Mouse (Mus musculus): Measurements from ENCODE around the gene Myo1d. TPM values are rescaled to one million over a fixed set of nuclear protein-coding genes. Genes with fewer than 3 reads are reported as not detected.
"Not testable (repeated sequence)": the region's sequence is repeated elsewhere in the genome, so short reads cannot be mapped to it uniquely, and the experiment has no call there.

Gene Myo1d
- polyA plus RNA-seq, 1 experiment from 2014 or later, result 9.3 TPM

DNA sequence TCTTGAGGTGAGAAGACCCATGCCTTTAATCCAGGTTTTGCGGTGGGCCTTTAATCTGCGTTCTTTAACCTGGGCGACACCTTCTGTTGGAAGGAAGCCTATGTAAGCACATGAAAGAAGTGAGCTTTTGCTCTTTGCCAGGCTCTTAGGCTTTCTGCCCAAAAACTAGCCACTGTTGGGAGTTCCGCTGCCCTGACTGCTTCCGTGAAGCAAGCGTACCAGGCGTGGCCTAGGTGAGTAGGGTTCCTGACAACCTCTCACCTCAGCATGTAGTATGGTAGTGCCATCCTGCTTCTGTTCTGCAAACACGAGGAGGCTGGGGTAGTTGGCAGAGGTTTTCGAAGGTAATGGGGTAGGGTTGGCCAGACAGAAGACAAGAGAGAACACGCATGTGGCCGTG is 305.0 kb downstream of the Myo1d start:
- WGBS, result 90% methylated on average over 11 of the region's 11 CpGs
- Histone ChIP-seq H3K36me3 (ENCODE audit: control insufficient read depth, insufficient read depth, low read length) (peaks cover 20% of the 10 kb centered on the region), H3K9me3 (ENCODE audit: control insufficient read depth, low read length) (no peaks in the 10 kb centered on the region), H3K4me3 (ENCODE audit: low read depth, low read length) (no peak overlapping the region), H3K9ac (ENCODE audit: low read depth, low read length) (no peak overlapping the region), H3K4me1 (replicated peaks; ENCODE audit: control insufficient read depth, insufficient read depth, low read length) (peaks cover 15% of the 10 kb centered on the region), H3K27me3 (replicated peaks; ENCODE audit: control insufficient read depth, insufficient read depth, low read length) (peaks cover 7% of the 10 kb centered on the region), H3K27ac (ENCODE audit: low read depth, low read length) (no peak overlapping the region), H3K4me2 (no peak overlapping the region)
- DNase-seq (ENCODE audit: low spot score), result no peak
- ATAC-seq (replicated peaks; ENCODE audit: low FRiP score), result no peak

- peaks cover 7% of the 10 kb centered on the region for H3K27me3 ChIP-seq (replicated peaks; ENCODE audit: control insufficient read depth, insufficient read depth, low read length)
- H3K4me2 ChIP-seq, result no peak overlapping the region
- H3K36me3 ChIP-seq (ENCODE audit: control insufficient read depth, insufficient read depth, low read length), result peaks cover 23% of the 10 kb centered on the region
- no peak overlapping the region for H3K4me3 ChIP-seq (ENCODE audit: low read depth, low read length)
- no peak overlapping the region for H3K9ac ChIP-seq (ENCODE audit: low read depth, low read length)
- DNase-seq (ENCODE audit: low spot score) (no peak), ATAC-seq (replicated peaks; ENCODE audit: low FRiP score) (no peak)
- peaks cover 15% of the 10 kb centered on the region for H3K4me1 ChIP-seq (replicated peaks; ENCODE audit: control insufficient read depth, insufficient read depth, low read length)
- no peaks in the 10 kb centered on the region for H3K9me3 ChIP-seq (ENCODE audit: control insufficient read depth, low read length)
- WGBS, result 59% methylated on average over 2 of the region's 2 CpGs
- no peak overlapping the region for H3K27ac ChIP-seq (ENCODE audit: low read depth, low read length)
Measured at GRCm38 (mm10) chr11:80474175-80474691, 305.6 kb downstream of the Myo1d start.

- no peak for ATAC-seq (replicated peaks; ENCODE audit: low FRiP score)
- Histone ChIP-seq H3K4me2 (no peak overlapping the region), H3K27me3 (replicated peaks; ENCODE audit: control insufficient read depth, insufficient read depth, low read length) (no peaks in the 10 kb centered on the region), H3K27ac (ENCODE audit: low read depth, low read length) (no peak overlapping the region), H3K4me3 (ENCODE audit: low read depth, low read length) (no peak overlapping the region), H3K9me3 (ENCODE audit: control insufficient read depth, low read length) (no peaks in the 10 kb centered on the region), H3K4me1 (replicated peaks; ENCODE audit: control insufficient read depth, insufficient read depth, low read length) (peaks cover 4% of the 10 kb centered on the region), H3K36me3 (ENCODE audit: control insufficient read depth, insufficient read depth, low read length) (peaks cover 35% of the 10 kb centered on the region), H3K9ac (ENCODE audit: low read depth, low read length) (no peak overlapping the region)
- 86% methylated on average over 16 of the region's 16 CpGs for WGBS
- no peak for DNase-seq (ENCODE audit: low spot score)
Measured at GRCm38 (mm10) chr11:80471836-80472605, 307.8 kb downstream of the Myo1d start.

- H3K4me3 ChIP-seq (ENCODE audit: low read depth, low read length); H3K27ac ChIP-seq (ENCODE audit: low read depth, low read length); DNase-seq (ENCODE audit: low spot score); H3K27me3 ChIP-seq (replicated peaks; ENCODE audit: control insufficient read depth, insufficient read depth, low read length); H3K9ac ChIP-seq (ENCODE audit: low read depth, low read length); ATAC-seq (replicated peaks; ENCODE audit: low FRiP score); H3K4me1 ChIP-seq (replicated peaks; ENCODE audit: control insufficient read depth, insufficient read depth, low read length); H3K4me2 ChIP-seq; H3K9me3 ChIP-seq (ENCODE audit: control insufficient read depth, low read length): not testable (repeated sequence)
- WGBS, result 80% methylated on average over 4 of the region's 4 CpGs
- peaks cover 46% of the 10 kb centered on the region for H3K36me3 ChIP-seq (ENCODE audit: control insufficient read depth, insufficient read depth, low read length)
Measured at GRCm38 (mm10) chr11:80463605-80464130, 316.2 kb downstream of the Myo1d start.

GRCm38 (mm10) chr11:80453198-80453597 is 326.6 kb downstream of the Myo1d start:
- 79% methylated on average over 1 of the region's 1 CpGs for WGBS
- Histone ChIP-seq H3K36me3 (ENCODE audit: control insufficient read depth, insufficient read depth, low read length) (peaks cover 17% of the 10 kb centered on the region), H3K27ac (ENCODE audit: low read depth, low read length) (no peak overlapping the region), H3K4me3 (ENCODE audit: low read depth, low read length) (no peak overlapping the region), H3K4me2 (no peak overlapping the region), H3K9ac (ENCODE audit: low read depth, low read length) (no peak overlapping the region), H3K27me3 (replicated peaks; ENCODE audit: control insufficient read depth, insufficient read depth, low read length) (no peaks in the 10 kb centered on the region), H3K9me3 (ENCODE audit: control insufficient read depth, low read length) (no peaks in the 10 kb centered on the region), H3K4me1 (replicated peaks; ENCODE audit: control insufficient read depth, insufficient read depth, low read length) (no peaks in the 10 kb centered on the region)
- DNase-seq (ENCODE audit: low spot score) (no peak), ATAC-seq (replicated peaks; ENCODE audit: low FRiP score) (no peak)

DNA sequence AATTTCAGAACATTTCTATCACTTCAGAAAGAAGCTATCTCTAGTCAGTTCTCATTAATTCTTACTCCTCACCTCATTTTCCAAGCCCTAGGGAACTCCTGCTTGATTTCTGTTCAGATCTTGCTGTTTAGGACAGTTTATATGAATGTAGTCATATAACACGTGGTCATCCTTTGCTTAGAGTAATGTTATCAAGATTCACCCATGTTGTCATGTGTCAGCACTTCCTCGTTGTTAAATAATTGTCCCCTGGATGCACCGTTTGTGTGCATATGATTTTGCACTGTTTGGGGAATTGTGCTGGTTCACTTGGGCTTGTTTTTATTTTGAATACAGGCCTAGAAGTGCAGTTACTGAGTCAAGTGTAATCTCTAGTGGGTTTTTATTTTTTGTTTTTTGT is 327.6 kb downstream of the Myo1d start:
- Histone ChIP-seq H3K4me3 (ENCODE audit: low read depth, low read length) (no peak overlapping the region), H3K27ac (ENCODE audit: low read depth, low read length) (no peak overlapping the region), H3K9me3 (ENCODE audit: control insufficient read depth, low read length) (no peaks in the 10 kb centered on the region), H3K36me3 (ENCODE audit: control insufficient read depth, insufficient read depth, low read length) (peaks cover 13% of the 10 kb centered on the region), H3K27me3 (replicated peaks; ENCODE audit: control insufficient read depth, insufficient read depth, low read length) (no peaks in the 10 kb centered on the region), H3K9ac (ENCODE audit: low read depth, low read length) (no peak overlapping the region), H3K4me2 (no peak overlapping the region), H3K4me1 (replicated peaks; ENCODE audit: control insufficient read depth, insufficient read depth, low read length) (no peaks in the 10 kb centered on the region)
- DNase-seq (ENCODE audit: low spot score), result no peak
- 66% methylated on average over 3 of the region's 3 CpGs for WGBS
- no peak for ATAC-seq (replicated peaks; ENCODE audit: low FRiP score)

- no peaks in the 10 kb centered on the region for H3K27me3 ChIP-seq (replicated peaks; ENCODE audit: control insufficient read depth, insufficient read depth, low read length)
- 94% methylated on average over 2 of the region's 2 CpGs for WGBS
- DNase-seq (ENCODE audit: low spot score) (no peak), ATAC-seq (replicated peaks; ENCODE audit: low FRiP score) (no peak)
- peaks cover 15% of the 10 kb centered on the region; the same call in 1 of the 2 replicates for H3K36me3 ChIP-seq (ENCODE audit: control insufficient read depth, insufficient read depth, low read length)
- H3K4me3 ChIP-seq (ENCODE audit: low read depth, low read length), result no peak overlapping the region
- H3K9me3 ChIP-seq (ENCODE audit: control insufficient read depth, low read length), result no peaks in the 10 kb centered on the region
- H3K4me1 ChIP-seq (replicated peaks; ENCODE audit: control insufficient read depth, insufficient read depth, low read length), result no peaks in the 10 kb centered on the region
- H3K9ac ChIP-seq (ENCODE audit: low read depth, low read length), result no peak overlapping the region
- no peak overlapping the region for H3K27ac ChIP-seq (ENCODE audit: low read depth, low read length)
- H3K4me2 ChIP-seq, result no peak overlapping the region
Measured at GRCm38 (mm10) chr11:80449859-80450258, 330.0 kb downstream of the Myo1d start.

DNA sequence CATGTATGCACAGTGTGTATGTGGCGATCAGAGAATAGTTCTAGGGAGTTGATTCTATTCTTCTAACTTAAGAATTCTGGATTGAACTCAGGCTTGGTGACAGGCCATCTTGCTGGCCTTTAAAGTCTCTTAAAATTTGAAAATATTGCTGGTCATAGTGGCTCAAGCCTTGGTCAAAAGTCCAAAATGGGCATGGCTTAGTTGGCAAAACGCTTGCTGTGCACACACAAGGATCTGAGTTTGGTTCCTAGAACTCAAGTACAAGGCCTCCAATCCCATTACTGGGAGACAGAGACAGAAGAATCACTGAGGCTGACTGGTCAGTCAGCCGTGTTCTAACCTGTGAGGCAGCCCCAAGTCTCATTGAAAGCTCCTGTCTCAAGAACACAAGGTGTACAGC is 332.9 kb downstream of the Myo1d start:
- peaks cover 13% of the 10 kb centered on the region; the same call in 1 of the 2 replicates for H3K36me3 ChIP-seq (ENCODE audit: control insufficient read depth, insufficient read depth, low read length)
- ATAC-seq (replicated peaks; ENCODE audit: low FRiP score), result no peak
- 90% methylated on average over 3 of the region's 3 CpGs for WGBS

More for the DNA sequence above, 332.9 kb downstream of the Myo1d start:
- Histone ChIP-seq H3K27me3 (replicated peaks; ENCODE audit: control insufficient read depth, insufficient read depth, low read length) (no peaks in the 10 kb centered on the region), H3K4me2 (no peak overlapping the region), H3K9ac (ENCODE audit: low read depth, low read length) (no peak overlapping the region), H3K4me1 (replicated peaks; ENCODE audit: control insufficient read depth, insufficient read depth, low read length) (no peaks in the 10 kb centered on the region), H3K27ac (ENCODE audit: low read depth, low read length) (no peak overlapping the region), H3K9me3 (ENCODE audit: control insufficient read depth, low read length) (no peaks in the 10 kb centered on the region), H3K4me3 (ENCODE audit: low read depth, low read length) (no peak overlapping the region)
- DNase-seq (ENCODE audit: low spot score), result no peak

All from liver, embryonic 11.5 days (tissue).